Mouse (Mus musculus): ENCODE results near the gene Glra2. TPM values are rescaled to one million over a fixed set of nuclear protein-coding genes. Genes with fewer than 3 reads are reported as not detected.

Glra2 gene
- not detected for polyA plus RNA-seq (2017; shearing (Covaris generic))

GRCm38 (mm10) chrX:165326939-165327698, at the start of gene Glra2:
TSS of gene Glra2 (minus strand) at chrX:165327393.

